Mouse (Mus musculus) spleen, adult 2 months (tissue): ENCODE results near the gene Chml. TPM values are rescaled to one million over a fixed set of nuclear protein-coding genes. Genes with fewer than 3 reads are reported as not detected.

Source experiments
- DNase-seq, 2 experiments: peaks; one replicate each; pipeline versions ENCODE4 v3.0.0 to v3.0.0-alpha.2; 2012 to 2021; ENCODE audit warnings: low spot score in 2 of 2, low read depth in 1 of 2
- H3K27ac ChIP-seq: fragments of 200-500 bp; 2 replicates; pipeline ENCODE4 v1.5.1; 2012; ENCODE audit warnings: low read length, inconsistent platforms; ENCODE audit not compliant: insufficient read depth
- H3K27me3 ChIP-seq: fragments of 200-500 bp; 2 replicates; pipeline ENCODE4 v1.6.1; 2012; ENCODE audit warnings: mild to moderate bottlenecking, moderate library complexity, low read length, inconsistent platforms; ENCODE audit not compliant: control insufficient read depth, insufficient read depth
- H3K36me3 ChIP-seq: fragments of 200-500 bp; 2 replicates; pipeline ENCODE4 v1.6.1; 2012; ENCODE audit warnings: mild to moderate bottlenecking, low read length, inconsistent platforms; ENCODE audit not compliant: control insufficient read depth, insufficient read depth
- H3K4me1 ChIP-seq: fragments of 200-500 bp; 2 replicates; pipeline ENCODE4 v1.6.1; 2011; ENCODE audit warnings: inconsistent platforms; ENCODE audit not compliant: control insufficient read depth, insufficient read depth, insufficient read length
- H3K4me3 ChIP-seq: fragments of 200-500 bp; 2 replicates; pipeline ENCODE4 v1.5.1; 2011; ENCODE audit warnings: mild to moderate bottlenecking, inconsistent platforms; ENCODE audit not compliant: insufficient read depth, insufficient read length; ENCODE audit errors: extremely low read depth
- CTCF ChIP-seq: fragments of 200-500 bp; IDR thresholded peaks from 2 replicates; pipeline ENCODE4 v1.5.1; 2011; ENCODE audit warnings: mild to moderate bottlenecking, inconsistent platforms; ENCODE audit not compliant: insufficient read depth, insufficient read length, insufficient replicate concordance; ENCODE audit errors: extremely low read depth
- POLR2A ChIP-seq: fragments of 200-500 bp; IDR thresholded peaks from 2 replicates; pipeline ENCODE4 v1.6.1; 2011; ENCODE audit warnings: low read depth, low read length, inconsistent platforms
- WGBS: fragments of 180-500 bp; shearing (Covaris S2); methylation state at CpG from one replicate; pipeline ENCODE4 v1.1.7; 2018; 5-methylcytosine and 5-hydroxymethylcytosine counted together
- polyA plus RNA-seq: library from polyadenylated mRNA; depleted of rRNA; stranded (reverse); fragments of >200 nt; gene quantifications from 2 replicates; pipeline ENCODE4 v1.2.3, GENCODE M21; 2012

Chml gene
- polyA plus RNA-seq, 1 experiment, result 4.6 TPM

DNA sequence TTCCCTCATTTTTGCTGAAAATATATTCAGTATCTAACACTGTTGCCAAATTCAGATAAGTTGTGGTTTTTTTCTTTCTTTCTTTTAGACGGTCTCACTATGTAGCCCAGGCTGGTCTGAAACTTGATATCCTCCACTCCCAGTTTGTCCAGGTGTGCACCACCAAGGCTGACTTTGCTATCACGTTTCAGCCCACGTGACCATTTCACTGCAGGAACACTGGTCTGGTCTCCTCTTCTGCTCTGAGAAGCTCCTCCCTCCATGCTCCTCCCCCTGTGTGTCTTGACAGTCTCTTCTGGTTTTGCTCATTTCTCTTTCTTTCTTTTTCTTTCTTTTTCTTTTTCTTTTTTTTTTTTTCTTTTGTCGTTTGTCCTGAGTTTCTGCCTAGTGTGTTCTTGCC, 7.1 kb upstream of the Chml start:
- Histone ChIP-seq H3K36me3 (no peaks in the 10 kb centered on the region), H3K4me3 (no peak overlapping the region), H3K4me1 (no peaks in the 10 kb centered on the region), H3K27me3 (no peaks in the 10 kb centered on the region), H3K27ac (no peak overlapping the region)
- TF ChIP-seq POLR2A (no peak), CTCF (no peak)
- WGBS, result 24% methylated on average over 4 of the region's 4 CpGs
- no peak for DNase-seq

DNA sequence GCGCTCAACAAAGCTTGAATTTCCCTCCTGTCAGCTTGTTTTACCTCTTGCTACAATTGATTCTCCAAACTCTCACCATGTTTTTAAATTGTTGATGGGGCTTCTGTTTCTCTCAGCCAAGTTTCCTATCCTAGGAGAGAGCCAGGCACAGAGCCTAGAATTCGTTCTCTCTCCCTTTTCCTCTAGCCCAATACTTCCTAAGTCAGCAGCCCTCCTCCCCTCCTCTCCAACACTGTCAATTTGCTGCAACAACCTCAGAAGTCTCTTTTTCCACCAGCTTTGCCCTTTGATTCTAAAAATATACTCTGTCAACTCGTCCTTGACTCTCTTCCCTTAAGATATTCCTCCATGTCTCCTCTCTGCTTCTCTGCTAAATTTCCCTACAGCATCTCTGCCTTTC, 6.7 kb upstream of the Chml start:
- no peak for DNase-seq
- WGBS, result 55% methylated on average over 3 of the region's 3 CpGs
- Histone ChIP-seq H3K4me3 (no peak overlapping the region), H3K27me3 (no peaks in the 10 kb centered on the region), H3K27ac (no peak overlapping the region), H3K36me3 (no peaks in the 10 kb centered on the region), H3K4me1 (no peaks in the 10 kb centered on the region)
- TF ChIP-seq POLR2A (no peak), CTCF (no peak)

DNA sequence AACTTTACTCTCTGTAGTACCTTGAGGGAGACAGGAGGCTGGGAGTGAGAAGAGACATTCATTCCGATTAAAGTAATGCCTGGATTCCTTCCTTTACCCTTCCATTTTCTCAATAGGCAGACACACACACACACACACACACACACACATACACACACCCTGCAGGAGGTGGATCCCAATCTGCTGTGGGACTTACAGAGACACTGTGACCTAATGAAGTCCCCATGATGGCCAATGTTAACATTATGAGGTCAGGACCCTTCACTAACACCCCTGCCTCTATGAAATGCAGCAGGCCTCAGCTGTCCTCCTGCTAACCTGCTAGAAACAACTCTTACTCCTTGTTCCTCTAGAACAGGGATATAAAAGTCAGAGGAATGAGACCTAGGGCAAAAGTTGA, 5.6 kb upstream of the Chml start, which contains the start of gene Wdr64:
Gene Wdr64 (plus strand): TSS at position 301 of the 400 bp plus-strand sequence.
- WGBS, result 83% methylated on average over 1 of the region's 1 CpGs
- Histone ChIP-seq H3K27me3 (no peaks in the 10 kb centered on the region), H3K36me3 (no peaks in the 10 kb centered on the region), H3K27ac (no peak within 1 kb of the TSS), H3K4me1 (no peaks in the 10 kb centered on the region), H3K4me3 (no peak within 1 kb of the TSS)
- DNase-seq, result no peak
- TF ChIP-seq POLR2A (no peak), CTCF (no peak)

DNA sequence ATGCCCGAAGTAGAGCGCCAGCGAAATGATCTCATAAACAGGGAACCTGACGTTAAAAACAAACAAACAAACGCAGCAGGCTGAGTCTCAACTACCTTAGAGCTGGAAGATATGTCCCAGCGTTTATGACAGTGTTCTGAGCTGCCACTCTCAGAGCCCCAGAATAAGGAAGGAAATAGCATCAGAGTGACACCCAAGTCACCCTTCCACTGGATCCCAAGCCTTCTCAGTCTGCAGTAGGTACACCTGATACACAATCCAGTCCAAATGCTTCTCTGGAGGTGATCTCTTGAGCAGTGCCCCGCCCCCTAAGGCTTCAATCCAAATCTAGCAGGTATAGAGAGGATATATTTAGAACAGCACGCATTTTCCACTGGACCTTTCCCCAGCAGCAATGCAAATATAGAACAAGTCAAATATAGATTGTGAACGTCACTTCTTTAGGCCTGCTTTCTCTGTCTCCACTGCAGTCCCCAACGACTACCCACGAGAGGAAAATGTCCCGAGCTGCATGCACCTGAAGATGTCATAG, 794 bp upstream of the Chml start:
- DNase-seq, result peak in 1 of 2 experiments; percentile 9
- TF ChIP-seq POLR2A (no peak), CTCF (no peak)
- WGBS, result 27% methylated on average over 12 of the region's 12 CpGs
- Histone ChIP-seq H3K4me3 (peak overlapping the region; percentile 50; the same call in 1 of the 2 replicates), H3K27ac (no peak overlapping the region), H3K4me1 (peaks cover 5% of the 10 kb centered on the region; the same call in 1 of the 2 replicates), H3K27me3 (no peaks in the 10 kb centered on the region), H3K36me3 (no peaks in the 10 kb centered on the region)

DNA sequence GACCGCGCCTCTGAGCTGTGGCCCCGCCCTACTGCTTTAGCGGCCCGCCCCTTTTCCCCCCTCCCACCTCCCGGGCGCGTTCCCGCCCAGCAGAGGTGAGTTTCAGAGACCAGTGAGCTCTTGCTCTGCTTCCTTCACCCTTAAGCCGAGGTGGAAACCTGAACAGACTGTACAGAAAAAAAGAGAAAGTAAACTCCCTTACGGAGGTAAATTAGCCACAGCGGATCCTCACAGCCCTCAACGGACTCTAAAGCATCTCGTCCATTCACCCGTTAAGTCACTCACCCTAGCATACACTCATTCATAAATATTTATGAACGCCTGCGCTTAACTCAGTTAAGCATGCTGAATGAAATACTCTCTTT, 278 bp upstream of the Chml start:
- no peak for DNase-seq
- under 1% methylated on average over 17 of the region's 17 CpGs for WGBS
- H3K27ac ChIP-seq, result no peak overlapping the region

DNA sequence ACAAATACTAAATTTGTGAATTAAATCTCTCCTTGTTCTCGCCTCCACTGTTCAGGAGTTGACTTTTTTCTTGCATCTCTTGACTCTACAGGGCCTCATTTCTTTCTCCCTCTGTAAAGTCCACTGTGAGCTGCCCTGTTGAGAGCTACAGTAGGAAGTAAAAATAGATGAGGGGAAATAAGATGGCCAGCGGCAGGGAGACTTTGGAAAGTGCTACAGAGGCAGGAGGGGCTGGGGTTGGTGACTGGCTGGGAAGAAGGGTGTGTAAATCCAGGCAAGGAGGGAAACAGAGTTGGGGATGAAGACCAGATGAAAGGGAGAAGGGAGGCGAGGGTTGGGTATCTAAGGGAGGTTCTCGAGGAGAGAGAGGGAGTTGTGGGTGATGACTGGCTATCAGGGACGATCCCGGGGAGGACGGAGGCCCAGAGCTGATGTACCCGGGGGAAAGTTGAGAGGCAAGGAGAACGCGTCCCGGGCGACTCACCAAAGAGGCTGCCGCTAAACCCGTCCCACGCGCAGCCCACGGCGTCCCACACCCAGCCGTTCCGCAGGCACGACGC, 935 bp downstream of the Chml start:
- H3K27ac ChIP-seq, result peak overlapping the region; percentile 77
- WGBS, result 4% methylated on average over 22 of the region's 22 CpGs
- no peaks in the 10 kb centered on the region for H3K27me3 ChIP-seq
- peaks cover 5% of the 10 kb centered on the region; the same call in 1 of the 2 replicates for H3K4me1 ChIP-seq
- H3K4me3 ChIP-seq, result peak overlapping the region; percentile 95
- TF ChIP-seq POLR2A, result no peak
- TF ChIP-seq CTCF, result no peak
- peaks cover 4% of the 10 kb centered on the region; the same call in 1 of the 2 replicates for H3K36me3 ChIP-seq
- DNase-seq, result no peak

More for the DNA sequence above, 278 bp upstream of the Chml start:
- H3K4me3 ChIP-seq, result peak overlapping the region; percentile 50
- TF ChIP-seq CTCF, result no peak
- TF ChIP-seq POLR2A, result no peak
- H3K27me3 ChIP-seq, result no peaks in the 10 kb centered on the region
- H3K4me1 ChIP-seq, result peaks cover 5% of the 10 kb centered on the region; the same call in 1 of the 2 replicates
- no peaks in the 10 kb centered on the region for H3K36me3 ChIP-seq

DNA sequence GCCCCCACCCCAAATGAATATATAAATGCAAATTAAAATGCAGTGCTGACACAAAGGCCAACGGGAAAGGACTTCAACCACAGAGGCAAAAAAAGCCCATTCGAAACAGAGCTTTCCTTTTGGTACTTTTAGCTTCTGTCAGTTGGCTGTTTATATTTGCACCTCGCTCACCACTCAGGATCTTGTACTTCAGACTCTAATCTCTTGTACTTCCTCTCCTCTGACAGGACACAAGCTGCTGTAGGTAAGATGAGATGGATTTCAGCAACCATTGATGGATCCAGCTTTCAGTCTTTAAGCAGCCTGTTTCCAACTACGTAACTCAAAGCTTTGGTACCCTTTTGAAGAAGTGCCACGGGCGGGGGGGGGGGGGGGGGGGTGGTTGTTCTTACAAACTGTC, 11.7 kb downstream of the Chml start:
- H3K27me3 ChIP-seq, result no peaks in the 10 kb centered on the region
- no peak overlapping the region for H3K27ac ChIP-seq
- DNase-seq, result no peak
- no peaks in the 10 kb centered on the region for H3K4me1 ChIP-seq
- H3K36me3 ChIP-seq, result peaks cover under 1% of the 10 kb centered on the region; the same call in 1 of the 2 replicates
- 72% methylated on average over 6 of the region's 6 CpGs for WGBS
- no peak overlapping the region for H3K4me3 ChIP-seq
- TF ChIP-seq CTCF (no peak), POLR2A (no peak)
